Mouse (Mus musculus) natural killer cell, adult 2 months (primary cell): ENCODE measurements at regions not wholly inside any gene's neighbourhood (a gene's known extent, or its start where the extent isn't known, plus 50 kb on each side); places are given as distances from the start of the nearest gene placed in this dataset.

ENCODE experiments used
- DNase-seq, 2 experiments: peaks; one replicate each; pipeline ENCODE4 v3.0.0; 2022; ENCODE audit warnings: low spot score in 2 of 2

GRCm38 (mm10) chr16:93533205-93533604, 70.7 kb downstream of the Setd4 start:
- no peak for DNase-seq

- DNase-seq, result no peak
Measured at GRCm38 (mm10) chr16:93531937-93532336, 71.9 kb downstream of the Setd4 start.

GRCm38 (mm10) chr16:93522485-93522884, 81.4 kb downstream of the Setd4 start:
- DNase-seq, result no peak

GRCm38 (mm10) chr16:93520481-93520880, 83.4 kb downstream of the Setd4 start:
- no peak for DNase-seq

- DNase-seq, result no peak
Measured at GRCm38 (mm10) chr16:93518620-93519019, 85.2 kb downstream of the Setd4 start.

- DNase-seq, result no peak
Measured at GRCm38 (mm10) chr16:93516793-93517192, 87.1 kb downstream of the Setd4 start.

GRCm38 (mm10) chr16:93515456-93515941, 88.4 kb downstream of the Setd4 start:
- no peak for DNase-seq

GRCm38 (mm10) chr16:93513616-93514041, 90.2 kb downstream of the Setd4 start:
- DNase-seq, result no peak

GRCm38 (mm10) chr16:93511988-93512387, 91.9 kb downstream of the Setd4 start:
- no peak for DNase-seq

GRCm38 (mm10) chr16:93511517-93511916, 92.3 kb downstream of the Setd4 start:
- no peak for DNase-seq

GRCm38 (mm10) chr16:93498800-93499199, 105.1 kb downstream of the Setd4 start:
- DNase-seq, result no peak

- DNase-seq, result no peak
Measured at GRCm38 (mm10) chr16:93493337-93494002, 110.4 kb downstream of the Setd4 start.

GRCm38 (mm10) chr16:93486646-93487550, 117.0 kb downstream of the Setd4 start:
- no peak for DNase-seq

- no peak for DNase-seq
Measured at GRCm38 (mm10) chr16:93469957-93470356, 133.9 kb downstream of the Setd4 start.

- DNase-seq, result no peak
Measured at GRCm38 (mm10) chr16:93465741-93466140, 138.1 kb downstream of the Setd4 start.

GRCm38 (mm10) chr16:93464898-93465297, 139.0 kb downstream of the Setd4 start:
- DNase-seq, result no peak

- no peak for DNase-seq
Measured at GRCm38 (mm10) chr16:93463405-93463804, 140.5 kb downstream of the Setd4 start.

- no peak for DNase-seq
Measured at GRCm38 (mm10) chr16:93462286-93462610, 141.6 kb downstream of the Setd4 start.

GRCm38 (mm10) chr16:93461406-93462285, 142.2 kb downstream of the Setd4 start:
- DNase-seq, result no peak

- DNase-seq, result no peak
Measured at GRCm38 (mm10) chr16:93459497-93460240, 144.2 kb downstream of the Setd4 start.
